In genomic region chr13:86840862-86841261, GRCm38 (mm10) we compare ENCODE assay signal across 27 mouse cellular contexts.
DNase-seq lines count a peak whose midpoint lies in the region; ATAC-seq lines count a peak whose summit lies in the region.
"Had no signal": no experiment of that assay in that cellular context is flagged by ENCODE, and none has a peak within 500 bp of the region (broad histone marks: within the 10 kb centered on the region; RNA-seq: fewer than 3 reads in every experiment).

No protein-coding gene starts in this region.

- no peaks in the 10 kb centered on the region for H3K27me3 ChIP-seq in forebrain, embryonic 14.5 days (replicated peaks; ENCODE audit: control insufficient read depth, insufficient read depth, low read length)
- no peaks in the 10 kb centered on the region for H3K27me3 ChIP-seq in forebrain, embryonic 10.5 days (ENCODE audit: poor library complexity, severe bottlenecking)
- H3K27me3 ChIP-seq in midbrain, embryonic 11.5 days (ENCODE audit: control insufficient read depth, insufficient read depth, low read length) = no peaks in the 10 kb centered on the region
- no peaks in the 10 kb centered on the region for H3K27me3 ChIP-seq in midbrain, embryonic 10.5 days (ENCODE audit: low read depth, poor library complexity, severe bottlenecking)
- no peaks in the 10 kb centered on the region for H3K27me3 ChIP-seq in midbrain, embryonic 13.5 days
- H3K27me3 ChIP-seq: heart, embryonic 13.5 days; kidney, embryonic 15.5 days; limb, embryonic 12.5 days; lung, embryonic 15.5 days; neural tube, embryonic 13.5 days had no signal

- no peaks in the 10 kb centered on the region for H3K9me3 ChIP-seq in forebrain, embryonic 14.5 days (replicated peaks; ENCODE audit: control insufficient read depth, low read length)
- H3K9me3 ChIP-seq in forebrain, embryonic 10.5 days = no peaks in the 10 kb centered on the region
- H3K9me3 ChIP-seq in midbrain, embryonic 11.5 days (ENCODE audit: control insufficient read depth, low read length) = no peaks in the 10 kb centered on the region
- H3K9me3 ChIP-seq in midbrain, embryonic 10.5 days (replicated peaks) = no peaks in the 10 kb centered on the region
- H3K9me3 ChIP-seq in midbrain, embryonic 13.5 days = no peaks in the 10 kb centered on the region
- H3K9me3 ChIP-seq: heart, embryonic 13.5 days; kidney, embryonic 15.5 days; limb, embryonic 12.5 days; lung, embryonic 15.5 days; neural tube, embryonic 13.5 days had no signal

- no peak overlapping the region for H3K9ac ChIP-seq in forebrain, embryonic 14.5 days (ENCODE audit: low read length)
- no peak overlapping the region for H3K9ac ChIP-seq in midbrain, embryonic 11.5 days (ENCODE audit: low read length)
- no peak overlapping the region for H3K9ac ChIP-seq in midbrain, embryonic 13.5 days (replicated peaks)
- H3K9ac ChIP-seq: heart, embryonic 13.5 days; kidney, embryonic 15.5 days; limb, embryonic 12.5 days; lung, embryonic 15.5 days; neural tube, embryonic 13.5 days had no signal

- H3K36me3 ChIP-seq in forebrain, embryonic 14.5 days (ENCODE audit: control insufficient read depth, insufficient read depth, low read length) = no peaks in the 10 kb centered on the region
- H3K36me3 ChIP-seq in forebrain, embryonic 10.5 days (replicated peaks) = no peaks in the 10 kb centered on the region
- no peaks in the 10 kb centered on the region for H3K36me3 ChIP-seq in midbrain, embryonic 11.5 days (ENCODE audit: control insufficient read depth, insufficient read depth, low read length)
- no peaks in the 10 kb centered on the region for H3K36me3 ChIP-seq in midbrain, embryonic 10.5 days
- no peaks in the 10 kb centered on the region for H3K36me3 ChIP-seq in midbrain, embryonic 13.5 days
- H3K36me3 ChIP-seq: heart, embryonic 13.5 days; kidney, embryonic 15.5 days; limb, embryonic 12.5 days; lung, embryonic 15.5 days; neural tube, embryonic 13.5 days had no signal

- H3K27ac ChIP-seq in forebrain, embryonic 14.5 days (ENCODE audit: low read depth, low read length) = no peak overlapping the region
- no peak overlapping the region for H3K27ac ChIP-seq in forebrain, embryonic 10.5 days
- no peak overlapping the region for H3K27ac ChIP-seq in midbrain, embryonic 11.5 days (ENCODE audit: low read depth, low read length)
- H3K27ac ChIP-seq in midbrain, embryonic 10.5 days (replicated peaks) = no peak overlapping the region
- H3K27ac ChIP-seq in midbrain, embryonic 13.5 days = peak overlapping the region; percentile 26; the same call in 1 of the 2 replicates
- H3K27ac ChIP-seq: gastrocnemius, adult 2 months; heart, adult 2 months; heart, embryonic 13.5 days; kidney, embryonic 15.5 days; layer of hippocampus, adult 2 months; left cerebral cortex, adult 2 months; limb, embryonic 12.5 days; lung, embryonic 15.5 days; neural tube, embryonic 13.5 days had no signal

- ATAC-seq in forebrain, embryonic 14.5 days = peak; percentile 57; the same call in 1 of the 2 replicates
- ATAC-seq in midbrain, embryonic 11.5 days (ENCODE audit: low FRiP score) = peak; percentile 67
- peak; percentile 97 for ATAC-seq in midbrain, embryonic 13.5 days
- ATAC-seq: CD4-positive, CD25-positive, alpha-beta regulatory T cell, adult 4 months had no signal

- no peaks in the 10 kb centered on the region for H3K4me1 ChIP-seq in forebrain, embryonic 14.5 days (ENCODE audit: control insufficient read depth, insufficient read depth, low read length)
- H3K4me1 ChIP-seq in forebrain, embryonic 10.5 days = no peaks in the 10 kb centered on the region
- no peaks in the 10 kb centered on the region for H3K4me1 ChIP-seq in midbrain, embryonic 11.5 days (ENCODE audit: control insufficient read depth, insufficient read depth, low read length)
- H3K4me1 ChIP-seq in midbrain, embryonic 10.5 days = no peaks in the 10 kb centered on the region
- H3K4me1 ChIP-seq in midbrain, embryonic 13.5 days (replicated peaks) = no peaks in the 10 kb centered on the region
- H3K4me1 ChIP-seq: heart, embryonic 13.5 days; kidney, embryonic 15.5 days; limb, embryonic 12.5 days; lung, embryonic 15.5 days; neural tube, embryonic 13.5 days had no signal

- H3K4me2 ChIP-seq in forebrain, embryonic 14.5 days (ENCODE audit: low read length) = no peak overlapping the region
- no peak overlapping the region for H3K4me2 ChIP-seq in midbrain, embryonic 11.5 days
- no peak overlapping the region for H3K4me2 ChIP-seq in midbrain, embryonic 13.5 days (replicated peaks)
- H3K4me2 ChIP-seq: heart, embryonic 13.5 days; kidney, embryonic 15.5 days; limb, embryonic 12.5 days; lung, embryonic 15.5 days; neural tube, embryonic 13.5 days had no signal

- 59% methylated on average over 1 of the region's 1 CpGs for WGBS in forebrain, embryonic 14.5 days
- 83% methylated on average over 1 of the region's 1 CpGs for WGBS in forebrain, embryonic 10.5 days
- 88% methylated on average over 1 of the region's 1 CpGs for WGBS in midbrain, embryonic 11.5 days
- WGBS in midbrain, embryonic 10.5 days = 93% methylated on average over 1 of the region's 1 CpGs
- WGBS in midbrain, embryonic 13.5 days = 51% methylated on average over 1 of the region's 1 CpGs

- H3K4me3 ChIP-seq in forebrain, embryonic 14.5 days (ENCODE audit: low read depth, low read length) = no peak overlapping the region
- no peak overlapping the region for H3K4me3 ChIP-seq in forebrain, embryonic 10.5 days
- no peak overlapping the region for H3K4me3 ChIP-seq in midbrain, embryonic 11.5 days (ENCODE audit: low read depth, low read length)
- no peak overlapping the region for H3K4me3 ChIP-seq in midbrain, embryonic 10.5 days
- H3K4me3 ChIP-seq in midbrain, embryonic 13.5 days (replicated peaks) = no peak overlapping the region
- H3K4me3 ChIP-seq: gastrocnemius, adult 2 months; heart, adult 2 months; heart, embryonic 13.5 days; kidney, embryonic 15.5 days; layer of hippocampus, adult 2 months; left cerebral cortex, adult 2 months; limb, embryonic 12.5 days; lung, embryonic 15.5 days; neural tube, embryonic 13.5 days had no signal

- DNase-seq in forebrain, embryonic 14.5 days (ENCODE audit: low spot score) = peak; percentile 37
- no peak for DNase-seq in forebrain, embryonic 10.5 days (ENCODE audit: extremely low spot score, low spot score)
- no peak for DNase-seq in midbrain, embryonic 11.5 days (ENCODE audit: low spot score, missing footprints)
- no peak for DNase-seq in midbrain, embryonic 10.5 days (ENCODE audit: low spot score)
- DNase-seq in right cerebral cortex, postnatal 14 days = no peak
- no peak for DNase-seq in adrenal gland, adult (ENCODE audit: inconsistent age in 2 of 2, low spot score in 1 of 2)
- DNase-seq: adrenal gland, postnatal 25 days; cerebellum, adult 2 months; cerebellum, postnatal 14 days; gastrocnemius, adult 2 months; gastrocnemius, postnatal 36 days; heart, adult 2 months; heart, postnatal 10 days; kidney, adult 18-20 months; kidney, postnatal 25 days; right cerebral cortex, postnatal 25 days; spleen, adult 18-20 months; thymus, postnatal 14 days had no signal
